Mouse (Mus musculus) stomach, embryonic 15.5 days (tissue): ENCODE results near the gene Pacsin3. TPM values are rescaled to one million over a fixed set of nuclear protein-coding genes. Genes with fewer than 3 reads are reported as not detected.

Source experiments
- ATAC-seq: fragments of 200-750 bp; cut with Nextera tagmentation; 2 replicates; pipeline ENCODE4 v1.8.0; 2017; ENCODE audit warnings: low read depth, moderate number of reproducible peaks, moderate TSS enrichment; ENCODE audit not compliant: insufficient read depth, low FRiP score
- H3K27ac ChIP-seq: fragments of 300-500 bp; sonication (generic); 2 replicates; pipeline ENCODE4 v1.5.1; 2015; ENCODE audit warnings: mild to moderate bottlenecking, inconsistent platforms
- H3K27me3 ChIP-seq: fragments of 300-500 bp; sonication (generic); replicated peaks from 2 replicates; pipeline ENCODE4 v1.6.1; 2015; ENCODE audit warnings: inconsistent platforms
- H3K36me3 ChIP-seq: fragments of 300-500 bp; sonication (generic); 2 replicates; pipeline ENCODE4 v1.6.1; 2015; ENCODE audit warnings: inconsistent platforms
- H3K4me1 ChIP-seq: fragments of 300-500 bp; sonication (generic); 2 replicates; pipeline ENCODE4 v1.6.1; 2015; ENCODE audit warnings: inconsistent platforms
- H3K4me2 ChIP-seq: fragments of 300-500 bp; sonication (generic); 2 replicates; pipeline ENCODE4 v1.6.1; 2015; ENCODE audit warnings: mild to moderate bottlenecking, inconsistent platforms
- H3K4me3 ChIP-seq: fragments of 300-500 bp; sonication (generic); replicated peaks from 2 replicates; pipeline ENCODE4 v1.5.1; 2015; ENCODE audit warnings: inconsistent platforms
- H3K9ac ChIP-seq: fragments of 300-500 bp; sonication (generic); 2 replicates; pipeline ENCODE4 v1.6.1; 2015; ENCODE audit warnings: inconsistent platforms
- H3K9me3 ChIP-seq: fragments of 300-500 bp; sonication (generic); 2 replicates; pipeline ENCODE4 v1.6.1; 2016; ENCODE audit warnings: inconsistent platforms
- whole genome bisulfite sequencing: fragments of 180-500 bp; shearing (Covaris S2); methylation state at CpG from one replicate; pipeline ENCODE4 v1.1.7; 2015; 5-methylcytosine and 5-hydroxymethylcytosine counted together
- polyA plus RNA-seq: library from polyadenylated mRNA; unstranded; fragments of >200 nt; fragmentation: Nextera tagmentation; extraction: Ambion mirVana; gene quantifications from 2 replicates; pipeline ENCODE4 v1.2.1, GENCODE M21; 2015

Gene Pacsin3
- polyA plus RNA-seq, 1 experiment from 2014 or later: 43.8 TPM

- Histone ChIP-seq H3K27ac (peak overlapping the region; percentile 84), H3K4me2 (peak overlapping the region; percentile 67), H3K36me3 (peaks cover 46% of the 10 kb centered on the region), H3K9me3 (no peaks in the 10 kb centered on the region), H3K4me1 (peaks cover 8% of the 10 kb centered on the region), H3K9ac (no peak overlapping the region; the same call in 1 of the 2 replicates), H3K27me3 (no peaks in the 10 kb centered on the region), H3K4me3 (peak overlapping the region; percentile 74)
- no peak for ATAC-seq
- 84% methylated on average over 17 of the region's 17 CpGs for WGBS
Observed at GRCm38 (mm10) chr2:91263692-91264660, 8.2 kb downstream of the Pacsin3 start.

GRCm38 (mm10) chr2:91264711-91265681, 9.2 kb downstream of the Pacsin3 start, which contains the start of gene Arfgap2:
Arfgap2 (plus strand) TSS chr2:91264974.
- Histone ChIP-seq H3K4me2 (peak within 1 kb of the TSS; percentile 67), H3K9me3 (no peaks in the 10 kb centered on the region), H3K9ac (peak within 1 kb of the TSS; percentile 89), H3K27ac (peak within 1 kb of the TSS; percentile 95), H3K4me1 (peaks cover 8% of the 10 kb centered on the region), H3K27me3 (no peaks in the 10 kb centered on the region), H3K36me3 (peaks cover 53% of the 10 kb centered on the region), H3K4me3 (peak within 1 kb of the TSS; percentile 74)
- peak; percentile 99 for ATAC-seq
- under 1% methylated on average over 72 of the region's 72 CpGs for WGBS

GRCm38 (mm10) chr2:91268042-91268441, 12.3 kb downstream of the Pacsin3 start:
- no peak for ATAC-seq
- Histone ChIP-seq H3K27ac (0 out of 2 replicates have a peak overlapping the region, but pooled peaks have one; percentile 33), H3K4me3 (no peak overlapping the region), H3K4me1 (peaks cover 8% of the 10 kb centered on the region), H3K36me3 (peaks cover 48% of the 10 kb centered on the region), H3K9ac (no peak overlapping the region), H3K27me3 (no peaks in the 10 kb centered on the region), H3K9me3 (no peaks in the 10 kb centered on the region), H3K4me2 (no peak overlapping the region)
- WGBS: 85% methylated on average over 3 of the region's 3 CpGs

- Histone ChIP-seq H3K4me1 (peaks cover 8% of the 10 kb centered on the region), H3K4me2 (no peak overlapping the region), H3K9ac (no peak overlapping the region), H3K27ac (peak overlapping the region; percentile 78), H3K36me3 (peaks cover 48% of the 10 kb centered on the region), H3K9me3 (no peaks in the 10 kb centered on the region), H3K4me3 (no peak overlapping the region), H3K27me3 (no peaks in the 10 kb centered on the region)
- WGBS: 59% methylated on average over 2 of the region's 2 CpGs
- no peak for ATAC-seq
Observed at GRCm38 (mm10) chr2:91268706-91269105, 13.0 kb downstream of the Pacsin3 start.

GRCm38 (mm10) chr2:91269687-91270133, 14.0 kb downstream of the Pacsin3 start:
- Histone ChIP-seq H3K9me3 (no peaks in the 10 kb centered on the region), H3K27me3 (no peaks in the 10 kb centered on the region), H3K9ac (no peak overlapping the region), H3K4me1 (peaks cover 4% of the 10 kb centered on the region), H3K27ac (no peak overlapping the region), H3K4me2 (no peak overlapping the region), H3K4me3 (no peak overlapping the region), H3K36me3 (peaks cover 57% of the 10 kb centered on the region)
- WGBS: 89% methylated on average over 8 of the region's 8 CpGs
- no peak for ATAC-seq

GRCm38 (mm10) chr2:91278749-91279371, 23.1 kb downstream of the Pacsin3 start:
- H3K36me3 ChIP-seq: peaks cover 24% of the 10 kb centered on the region
- H3K27me3 ChIP-seq: no peaks in the 10 kb centered on the region
- WGBS: 32% methylated on average over 10 of the region's 10 CpGs
- no peak overlapping the region for H3K27ac ChIP-seq
- H3K4me1 ChIP-seq: 0 out of 2 replicates have a peak, but pooled peaks cover 8% of the 10 kb centered on the region
- peak; percentile 59; the same call in 1 of the 2 replicates for ATAC-seq
- no peak overlapping the region for H3K9ac ChIP-seq
- H3K4me2 ChIP-seq: no peak overlapping the region
- no peaks in the 10 kb centered on the region for H3K9me3 ChIP-seq
- no peak overlapping the region for H3K4me3 ChIP-seq

- Histone ChIP-seq H3K9ac (no peak overlapping the region), H3K9me3 (no peaks in the 10 kb centered on the region), H3K4me1 (peaks cover 13% of the 10 kb centered on the region; the same call in 1 of the 2 replicates), H3K27ac (no peak overlapping the region), H3K4me3 (no peak overlapping the region), H3K36me3 (peaks cover 19% of the 10 kb centered on the region), H3K27me3 (no peaks in the 10 kb centered on the region), H3K4me2 (no peak overlapping the region)
- WGBS: 58% methylated on average over 2 of the region's 2 CpGs
- ATAC-seq: peak; percentile 25; the same call in 1 of the 2 replicates
Observed at GRCm38 (mm10) chr2:91279372-91279755, 23.6 kb downstream of the Pacsin3 start.

GRCm38 (mm10) chr2:91281366-91281765, 25.6 kb downstream of the Pacsin3 start:
- no peak overlapping the region for H3K4me2 ChIP-seq
- no peak overlapping the region for H3K9ac ChIP-seq
- H3K4me1 ChIP-seq: peaks cover 14% of the 10 kb centered on the region; the same call in 1 of the 2 replicates
- ATAC-seq: peak; percentile 82
- no peaks in the 10 kb centered on the region for H3K27me3 ChIP-seq
- 48% methylated on average over 5 of the region's 5 CpGs for WGBS
- H3K9me3 ChIP-seq: no peaks in the 10 kb centered on the region
- peak overlapping the region; percentile 46; the same call in 1 of the 2 replicates for H3K27ac ChIP-seq
- H3K36me3 ChIP-seq: no peaks in the 10 kb centered on the region
- no peak overlapping the region for H3K4me3 ChIP-seq

- no peaks in the 10 kb centered on the region for H3K27me3 ChIP-seq
- H3K27ac ChIP-seq: peak overlapping the region; percentile 8
- no peaks in the 10 kb centered on the region for H3K36me3 ChIP-seq
- no peak for ATAC-seq
- no peak overlapping the region for H3K4me2 ChIP-seq
- H3K9me3 ChIP-seq: no peaks in the 10 kb centered on the region
- peaks cover 13% of the 10 kb centered on the region; the same call in 1 of the 2 replicates for H3K4me1 ChIP-seq
- WGBS: 69% methylated on average over 3 of the region's 3 CpGs
- H3K4me3 ChIP-seq: no peak overlapping the region
- no peak overlapping the region; the same call in 1 of the 2 replicates for H3K9ac ChIP-seq
Observed at GRCm38 (mm10) chr2:91283972-91284371, 28.2 kb downstream of the Pacsin3 start.

GRCm38 (mm10) chr2:91284375-91285199, 28.8 kb downstream of the Pacsin3 start:
- Histone ChIP-seq H3K36me3 (no peaks in the 10 kb centered on the region), H3K27ac (peak overlapping the region; percentile 8), H3K4me1 (peaks cover 7% of the 10 kb centered on the region; the same call in 1 of the 2 replicates), H3K4me3 (no peak overlapping the region), H3K9me3 (no peaks in the 10 kb centered on the region), H3K27me3 (no peaks in the 10 kb centered on the region), H3K9ac (no peak overlapping the region; the same call in 1 of the 2 replicates), H3K4me2 (no peak overlapping the region)
- 54% methylated on average over 13 of the region's 13 CpGs for WGBS
- no peak for ATAC-seq
